Mouse (Mus musculus): Measurements from ENCODE around the gene Fam189b.

DNA sequence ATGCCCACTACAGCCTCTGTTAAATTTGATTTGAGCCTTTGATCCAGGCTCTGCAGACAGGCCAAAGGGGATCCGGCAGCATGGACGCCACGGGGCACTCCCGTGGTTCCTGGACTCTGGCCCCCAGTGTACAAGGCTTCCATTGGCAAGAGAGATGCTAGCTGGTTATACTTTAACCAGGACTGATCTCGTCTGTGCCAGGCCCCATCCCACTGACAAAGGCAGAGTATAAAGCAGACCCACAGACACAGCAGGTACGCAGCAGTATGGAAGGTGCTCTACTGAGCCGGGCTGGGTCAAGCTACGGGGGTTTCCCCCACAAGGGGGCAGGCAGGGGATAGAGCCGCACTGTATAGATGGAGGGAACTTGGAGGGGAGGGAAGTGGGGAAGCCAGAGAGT, 46.6 kb upstream of the Fam189b start:
- TF ChIP-seq MAX (IDR thresholded peaks at IDR 0.05) (no peak), CTCF (IDR thresholded peaks at IDR 0.05; ENCODE audit: control insufficient read depth, insufficient read depth, insufficient read length) (no peak)
